Mouse (Mus musculus) gastrocnemius, postnatal 25 days (tissue): Measurements from ENCODE around the gene Ch25h. TPM values are rescaled to one million over a fixed set of nuclear protein-coding genes. Genes with fewer than 3 reads are reported as not detected.

Source experiments
- DNase-seq: peaks from one replicate; pipeline ENCODE4 v3.0.0; 2022
- total RNA-seq, 2 experiments: library from RNA; stranded (reverse); gene quantifications; 1 replicate in 1 of 2; 2 replicates in 1 of 2; pipeline ENCODE4 v1.2.3; 2021

The Ch25h gene
- total RNA-seq, 2 experiments from 2014 or later: not detected

DNA sequence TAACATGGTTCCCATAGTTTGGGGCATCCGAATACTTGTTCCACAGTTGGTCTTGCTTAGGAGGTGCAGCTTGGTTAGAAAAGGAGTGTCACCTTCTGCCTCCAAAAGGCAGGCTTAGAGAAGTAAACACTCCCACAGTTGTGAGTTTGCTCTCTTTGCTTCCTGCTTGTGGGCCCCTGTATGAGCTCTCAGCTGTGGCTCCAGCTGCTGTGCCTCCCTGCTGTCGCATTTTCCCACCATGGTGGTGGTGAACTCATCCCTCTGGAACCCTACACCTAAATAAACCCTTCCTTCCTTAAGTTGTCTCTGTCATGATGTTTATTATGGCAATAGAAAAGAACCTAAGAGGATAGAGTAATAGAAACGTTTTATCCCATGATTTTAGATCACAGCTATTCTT, 6.2 kb downstream of the Ch25h start:
- DNase-seq: no peak

- DNase-seq: no peak
Observed at GRCm38 (mm10) chr19:34468216-34468615, 6.7 kb downstream of the Ch25h start.

DNA sequence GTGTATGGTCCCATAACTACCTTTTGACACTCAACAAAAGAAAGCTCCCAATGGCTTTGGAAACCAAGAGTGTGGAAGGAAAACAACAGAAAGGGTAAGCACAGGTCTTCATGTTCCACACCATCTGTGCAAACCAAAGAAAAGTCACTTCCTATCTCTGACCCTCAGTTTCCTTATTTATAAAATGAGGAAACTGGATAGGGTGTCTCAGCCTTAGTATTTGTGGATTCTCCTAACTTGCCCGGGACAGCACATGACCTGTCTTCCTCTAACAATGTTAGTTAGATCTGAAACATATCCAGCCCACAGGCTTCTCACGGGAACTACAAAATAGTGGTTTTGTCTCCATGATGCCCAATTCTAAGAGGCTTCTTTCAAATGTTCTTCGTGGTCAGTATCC, 10.5 kb downstream of the Ch25h start:
- no peak for DNase-seq

GRCm38 (mm10) chr19:34461451-34462019, 13.4 kb downstream of the Ch25h start:
- no peak for DNase-seq

- no peak for DNase-seq
Observed at GRCm38 (mm10) chr19:34450784-34451370, 24.1 kb downstream of the Ch25h start.

- no peak for DNase-seq
Observed at GRCm38 (mm10) chr19:34448851-34449250, 26.1 kb downstream of the Ch25h start.

GRCm38 (mm10) chr19:34445410-34446012, 29.5 kb downstream of the Ch25h start:
- peak; percentile 6 for DNase-seq

DNA sequence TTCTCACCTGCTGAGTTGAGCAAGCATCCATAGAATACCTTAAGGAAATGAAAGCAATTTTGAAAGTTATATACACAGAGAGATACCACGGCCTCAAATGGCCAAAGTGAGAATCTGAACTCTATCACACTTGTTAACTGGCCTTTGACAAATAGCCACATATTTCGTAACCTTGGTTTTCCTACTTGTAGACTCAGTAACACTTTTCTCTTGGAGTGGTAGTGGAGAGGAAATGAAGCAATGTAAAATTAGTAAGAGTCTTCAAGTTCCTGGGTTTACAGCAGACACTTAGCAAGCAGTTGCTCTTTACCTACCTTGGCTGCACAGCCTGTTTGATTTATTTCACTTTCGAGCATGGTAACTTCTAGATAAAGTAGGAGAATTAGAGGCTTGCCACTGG, 30.2 kb downstream of the Ch25h start:
- DNase-seq: no peak

- peak; percentile 17 for DNase-seq
Observed at GRCm38 (mm10) chr19:34441979-34442378, 33.0 kb downstream of the Ch25h start.

DNA sequence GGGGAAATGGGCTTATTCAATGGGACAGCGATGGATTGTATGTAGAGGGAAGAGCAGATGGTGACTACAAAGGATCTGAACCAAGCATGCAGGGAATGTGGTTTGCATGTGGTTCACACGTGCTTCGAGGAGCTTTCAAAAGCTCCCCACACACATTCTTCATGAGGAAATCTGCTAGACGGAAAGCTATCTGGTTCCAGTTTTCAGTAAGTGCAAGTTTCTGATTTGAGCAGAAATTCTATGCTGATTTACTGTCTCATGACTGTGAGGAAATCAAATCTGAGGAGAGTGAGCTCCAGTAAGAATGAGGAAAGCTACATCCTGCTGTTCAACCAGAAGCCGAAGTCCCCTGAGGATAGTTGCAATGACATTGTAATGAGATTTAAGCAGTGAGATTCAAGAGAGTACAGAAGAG, 39.8 kb downstream of the Ch25h start:
- DNase-seq: no peak

DNA sequence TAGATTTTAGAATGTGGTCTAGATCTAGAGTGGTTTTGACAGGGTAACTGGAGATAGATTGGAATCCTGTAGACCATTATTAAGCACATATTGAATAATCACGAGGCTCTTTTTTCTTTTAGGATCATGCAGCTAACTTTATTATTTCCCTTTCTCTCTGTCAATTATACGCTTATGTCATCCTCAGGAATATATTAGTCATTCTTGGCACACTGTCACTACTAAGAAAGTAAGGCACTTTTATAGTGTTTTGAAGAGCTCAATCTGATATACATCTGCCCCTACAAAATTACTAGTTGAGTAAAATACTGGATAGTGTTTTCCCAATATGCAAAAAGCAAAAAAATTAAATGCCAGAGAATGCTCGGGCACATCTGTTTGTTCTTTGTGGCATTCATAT, 43.6 kb downstream of the Ch25h start:
- no peak for DNase-seq

DNA sequence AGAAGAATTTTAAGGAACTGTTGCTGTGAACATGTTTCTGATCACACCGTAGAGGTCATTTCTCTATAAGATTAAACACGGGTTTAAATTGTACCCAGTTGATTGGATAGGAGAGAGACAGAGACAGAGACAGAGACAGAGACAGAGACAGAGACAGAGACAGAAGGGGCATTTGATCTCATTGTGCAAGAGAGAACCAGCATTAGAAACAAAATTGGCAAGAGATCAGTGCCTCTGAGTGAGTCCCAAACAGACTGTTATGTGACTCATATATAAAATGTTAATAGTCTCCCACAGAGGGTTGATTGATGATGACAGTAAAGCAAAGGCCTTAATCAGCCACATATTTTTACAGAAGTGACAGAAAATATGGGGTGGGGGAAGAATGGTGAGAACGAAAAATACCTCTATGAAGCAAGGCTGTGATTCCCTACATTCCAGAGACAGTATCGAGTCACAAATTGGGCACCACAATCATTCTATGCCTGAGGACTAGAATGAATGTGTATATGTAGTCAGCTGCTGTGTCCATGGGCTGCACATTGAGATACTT, 51.1 kb downstream of the Ch25h start:
- DNase-seq: no peak

Other genes starting within 250 kb of the Ch25h start
- gene Acta2, start 219.6 kb downstream of the Ch25h start, total RNA-seq: 100 to 1,000 TPM in 1 of 2 experiments, 10 to 100 TPM in 1; 66.9 to 129 TPM
- 1 to 10 TPM; 3.7 to 5.5 TPM for gene Fas, start 184.5 kb downstream of the Ch25h start, total RNA-seq
- gene Lipa, start 52.3 kb upstream of the Ch25h start, total RNA-seq: 1 to 10 TPM; 6.5 to 9.7 TPM
- gene Ifit2, start 75.5 kb upstream of the Ch25h start, total RNA-seq: 1 to 10 TPM in 1 of 2 experiments, under 1 TPM in 1; 0.92 to 1.7 TPM
- under 1 TPM; 0.88 to 0.95 TPM for gene Ifit3, start 108.4 kb upstream of the Ch25h start, total RNA-seq
- gene Ifit1bl1, start 126.8 kb upstream of the Ch25h start, total RNA-seq: not detected
- under 1 TPM; 0.23 to 0.70 TPM for gene Ifit3b, start 132.8 kb upstream of the Ch25h start, total RNA-seq
- gene Ifit1bl2, start 165.6 kb upstream of the Ch25h start, total RNA-seq: not detected
- under 1 TPM; 0.43 to 0.54 TPM for gene Ifit1, start 165.7 kb upstream of the Ch25h start, total RNA-seq